Mouse (Mus musculus) layer of hippocampus, postnatal 14 days (tissue): ENCODE measurements around the gene Helz. TPM values are rescaled to one million over a fixed set of nuclear protein-coding genes. Genes with fewer than 3 reads are reported as not detected.
A peak's percentile ranks its signal among the peaks of the same experiment; 100 is the strongest.

ENCODE experiments used
- DNase-seq, 2 experiments: peaks; one replicate each; pipeline ENCODE4 v3.0.0; 2021 to 2022; ENCODE audit warnings: low spot score in 2 of 2, mixed read lengths in 1 of 2
- total RNA-seq, 2 experiments: library from RNA; stranded (reverse); gene quantifications; 2 replicates each; pipeline ENCODE4 v1.2.3; 2021

Helz gene
- total RNA-seq, 2 experiments from 2014 or later, result 36.6 to 41.4 TPM

DNA sequence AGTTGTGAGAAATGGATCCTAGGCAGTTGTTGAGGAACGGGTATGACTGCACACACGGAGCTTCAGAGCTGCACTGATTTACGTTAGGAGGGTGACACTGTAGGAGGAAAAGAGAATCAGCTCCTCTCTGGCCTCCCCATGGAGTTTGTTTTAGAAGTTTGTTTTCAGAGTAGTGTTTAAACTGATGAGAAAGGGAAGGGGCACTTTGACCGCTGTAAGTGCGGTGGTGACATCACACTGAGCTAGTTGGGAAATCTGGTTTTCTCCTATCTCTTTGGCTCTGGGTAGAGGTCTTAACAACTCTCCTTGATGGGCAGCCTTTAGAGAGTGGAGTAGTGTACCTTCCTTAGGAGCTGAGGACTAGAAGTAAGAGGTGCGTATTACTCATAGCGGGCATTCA, 58.0 kb downstream of the Helz start:
- DNase-seq, result no peak

DNA sequence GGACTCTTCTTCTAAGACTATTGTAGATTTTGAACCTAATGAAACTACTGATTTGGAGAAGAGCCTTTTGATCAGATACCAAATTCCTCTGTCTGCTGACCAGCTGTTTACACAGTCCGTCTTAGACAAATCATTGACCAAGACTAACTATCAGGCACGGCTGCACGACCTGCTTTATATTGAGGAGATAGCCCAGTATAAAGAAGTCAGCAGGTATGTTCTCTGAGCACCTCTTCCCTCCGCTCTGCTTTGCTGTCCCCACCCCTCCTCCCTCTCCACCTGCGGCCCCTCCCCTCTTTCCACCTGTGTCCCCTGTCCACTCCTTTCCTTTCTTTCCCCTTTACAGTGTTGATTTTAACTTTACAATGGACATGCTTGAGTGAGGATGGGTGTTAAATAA, 66.2 kb downstream of the Helz start:
- no peak for DNase-seq

DNA sequence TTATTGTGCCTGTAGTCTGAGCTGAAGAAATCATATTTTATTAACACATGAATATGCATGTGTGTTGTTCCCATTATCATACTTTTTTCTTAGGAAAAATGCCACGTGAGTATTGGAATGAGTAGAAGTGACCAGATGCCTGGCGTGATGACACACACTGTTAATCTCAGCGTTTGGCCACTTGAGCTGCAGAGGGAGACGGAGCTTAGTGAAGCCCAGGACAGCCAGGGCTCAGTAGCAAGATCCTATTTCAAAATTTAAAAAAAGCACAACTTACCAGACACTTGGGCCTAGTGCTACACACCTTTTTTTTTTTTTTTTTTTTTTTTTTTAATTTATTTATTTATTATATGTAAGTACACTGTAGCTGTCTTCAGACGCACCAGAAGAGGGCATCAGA, 68.0 kb downstream of the Helz start:
- no peak for DNase-seq

DNA sequence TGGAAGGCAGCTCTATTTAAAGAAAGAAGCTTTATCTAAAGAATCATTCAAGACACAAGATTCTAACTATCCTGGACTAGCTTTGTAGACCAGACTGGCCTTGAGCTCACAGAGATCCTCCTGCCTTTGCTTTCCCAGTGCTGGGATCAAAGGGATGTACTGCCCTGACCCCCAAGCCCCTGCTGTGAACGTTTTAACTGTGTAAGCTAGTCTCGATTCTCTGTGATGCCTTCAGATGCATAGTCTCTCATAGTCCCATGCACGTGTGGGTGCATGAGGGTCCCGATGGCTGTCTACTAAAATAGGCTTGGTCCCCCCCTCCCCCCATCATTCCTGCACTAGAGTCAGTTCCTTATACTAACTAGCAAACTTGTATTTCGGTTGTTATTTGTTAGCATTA, 70.2 kb downstream of the Helz start:
- no peak for DNase-seq

DNA sequence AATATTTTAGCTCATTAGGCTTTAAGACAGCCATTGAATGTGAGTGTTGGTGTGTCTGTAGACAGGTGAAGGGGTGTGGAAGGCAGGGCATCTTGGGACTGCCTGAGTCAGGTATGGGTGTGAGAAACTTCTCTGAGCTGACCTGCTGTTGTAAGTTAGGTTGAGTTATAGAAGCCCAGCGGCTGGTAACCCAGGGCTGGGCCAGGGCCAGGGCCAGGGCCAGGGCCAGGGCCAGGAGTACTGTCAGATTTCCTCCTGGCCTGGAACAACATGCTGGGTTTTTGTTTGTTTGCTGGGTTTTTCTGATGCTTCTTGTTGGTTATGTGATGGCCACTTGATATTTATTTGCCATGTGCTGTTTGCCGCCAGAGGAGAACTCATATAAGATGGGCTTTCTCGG, 76.9 kb downstream of the Helz start:
- DNase-seq, result no peak

DNA sequence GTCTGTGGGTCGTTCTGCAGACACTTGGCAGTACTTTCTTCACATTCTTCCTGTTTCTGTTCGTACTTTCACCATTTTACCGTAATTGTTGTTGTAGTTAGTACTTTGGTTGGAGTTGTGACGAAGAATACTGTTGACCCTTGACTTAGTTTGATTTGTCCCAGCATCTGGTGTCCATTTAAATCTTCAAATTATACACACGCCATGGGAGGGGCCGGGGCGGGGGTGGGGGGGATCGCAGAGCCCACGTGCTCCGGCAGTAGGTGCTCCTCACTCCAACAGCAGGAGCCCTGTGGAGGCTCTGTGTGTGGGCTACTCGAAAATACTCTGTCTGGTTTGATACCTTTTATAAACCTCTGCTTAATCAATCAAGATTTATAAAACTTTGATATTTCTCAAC, 78.0 kb downstream of the Helz start:
- no peak for DNase-seq

DNA sequence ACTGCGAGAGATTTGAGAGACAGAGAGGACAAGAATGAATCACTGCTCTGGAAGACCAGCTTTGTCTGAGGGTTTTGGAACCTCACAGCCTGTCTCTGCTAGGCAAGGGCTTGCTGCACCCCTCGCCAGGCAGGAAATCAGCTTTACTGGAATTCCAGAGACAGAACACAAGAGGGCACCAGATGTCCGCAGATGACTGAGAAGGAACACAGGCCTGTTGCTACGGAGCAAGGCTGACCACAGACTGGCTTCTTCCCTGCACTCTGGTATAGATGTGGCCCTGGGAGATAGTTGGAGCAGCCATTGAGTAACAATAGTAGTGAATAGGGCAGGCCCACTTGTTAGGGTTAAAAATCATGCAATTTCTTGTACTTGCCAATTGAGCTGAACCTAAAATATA, 81.8 kb downstream of the Helz start:
- peak; percentile 62 to 85 for DNase-seq

DNA sequence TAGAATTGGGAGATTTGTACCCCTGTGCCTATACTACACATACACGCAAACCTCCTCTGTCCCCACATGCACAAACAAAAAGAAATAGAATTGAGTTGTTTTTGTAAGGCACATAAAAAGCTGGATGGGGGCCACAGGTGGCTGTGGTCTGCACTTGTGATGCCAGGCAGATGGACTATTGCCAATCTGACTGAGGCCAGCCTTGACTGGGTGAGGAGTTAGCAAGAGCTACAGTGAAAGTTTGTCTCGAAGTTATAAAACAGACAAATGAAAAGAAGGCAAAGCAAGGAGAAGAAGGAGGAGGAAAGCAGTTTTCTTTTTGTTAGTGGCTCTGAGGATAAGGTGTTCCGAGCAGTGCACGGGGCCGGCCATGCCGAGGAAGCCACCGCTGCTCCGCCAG, 82.2 kb downstream of the Helz start:
- DNase-seq, result peak in 1 of 2 experiments; percentile 31

DNA sequence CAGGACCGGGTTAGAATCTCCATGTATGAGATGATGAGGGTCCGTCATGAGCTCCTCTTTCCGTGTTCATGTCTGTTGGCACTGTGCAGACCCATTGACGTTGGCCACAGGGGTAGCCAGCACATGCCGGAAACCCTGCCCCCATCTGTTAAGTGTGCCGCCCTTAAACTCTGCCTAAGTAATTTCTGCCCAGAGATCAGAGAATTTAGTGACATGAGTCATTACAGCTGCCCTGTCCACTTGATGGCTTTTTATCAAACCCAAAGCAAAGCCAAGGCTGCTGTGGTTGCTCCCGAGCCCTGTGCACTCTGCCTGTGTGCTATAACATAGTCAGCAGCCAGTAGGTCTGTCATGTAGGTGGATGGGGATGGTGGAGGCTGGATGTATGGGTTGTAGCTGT, 83.4 kb downstream of the Helz start:
- DNase-seq, result no peak

DNA sequence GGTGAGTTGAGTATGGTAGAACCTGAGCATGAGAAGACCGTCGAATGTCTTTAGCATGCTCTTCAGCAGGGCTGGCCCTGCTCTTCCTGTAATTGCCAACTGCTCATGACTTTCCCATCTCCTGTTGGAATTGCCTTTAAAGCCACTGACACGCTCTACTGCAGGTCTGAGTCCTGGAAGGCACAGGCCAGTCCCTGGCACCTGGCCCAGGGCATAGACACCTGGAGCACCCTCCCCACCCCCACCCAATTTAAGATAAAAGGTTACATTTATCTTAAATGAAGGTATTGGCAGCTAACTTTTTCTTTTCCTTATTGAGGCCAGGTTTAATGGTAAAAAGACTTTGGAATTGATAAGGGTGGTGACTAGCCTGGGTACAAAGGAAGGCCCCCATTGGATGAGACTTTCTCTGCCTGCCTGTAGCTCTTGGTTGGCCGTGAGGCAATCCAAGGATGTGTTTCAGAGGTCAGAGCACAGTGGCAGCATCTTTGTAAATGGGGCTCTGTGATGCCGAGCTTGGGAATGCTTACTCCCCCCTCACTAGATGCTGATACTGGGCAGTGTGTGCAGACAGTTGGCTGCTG, 85.9 kb downstream of the Helz start:
- DNase-seq, result no peak

DNA sequence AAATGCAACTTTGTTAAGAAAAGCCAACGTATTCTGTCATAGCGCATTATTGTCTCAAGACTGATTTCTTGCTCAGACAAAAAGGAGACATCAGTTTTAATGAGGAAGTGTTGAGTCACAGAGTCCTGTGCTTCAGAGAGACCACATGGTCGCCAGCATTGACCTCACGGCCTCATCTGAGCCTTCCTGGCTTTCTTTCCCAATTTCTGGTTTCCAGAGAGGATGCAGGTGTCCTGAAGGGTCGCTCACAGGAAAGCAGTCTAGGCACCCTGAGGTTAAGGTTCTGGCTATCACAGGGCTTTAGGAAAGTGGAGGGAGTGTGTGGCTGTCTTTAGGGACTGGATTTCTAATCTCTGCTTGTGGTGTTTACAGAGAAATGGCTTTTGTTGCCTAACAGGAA, 90.4 kb downstream of the Helz start:
- no peak for DNase-seq

DNA sequence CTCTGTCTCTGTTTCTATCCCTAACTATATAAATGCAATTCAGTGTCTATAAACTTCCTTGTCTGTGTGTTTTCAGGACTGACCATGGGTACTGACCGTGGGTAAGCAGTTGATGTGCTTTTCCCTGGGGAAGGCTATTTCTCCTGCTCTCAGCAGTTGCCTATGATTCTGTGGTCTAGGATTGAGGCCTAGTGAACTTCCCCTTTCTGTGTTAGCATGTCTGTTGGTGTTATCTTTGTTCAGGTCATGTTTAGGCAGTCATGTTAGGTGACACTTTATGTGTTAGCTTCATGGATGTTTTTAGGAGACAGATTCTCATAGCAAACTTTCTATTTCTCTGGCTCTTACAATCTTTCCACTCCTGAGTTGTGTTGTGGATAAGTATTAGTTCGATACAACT, 91.9 kb downstream of the Helz start:
- DNase-seq, result no peak

DNA sequence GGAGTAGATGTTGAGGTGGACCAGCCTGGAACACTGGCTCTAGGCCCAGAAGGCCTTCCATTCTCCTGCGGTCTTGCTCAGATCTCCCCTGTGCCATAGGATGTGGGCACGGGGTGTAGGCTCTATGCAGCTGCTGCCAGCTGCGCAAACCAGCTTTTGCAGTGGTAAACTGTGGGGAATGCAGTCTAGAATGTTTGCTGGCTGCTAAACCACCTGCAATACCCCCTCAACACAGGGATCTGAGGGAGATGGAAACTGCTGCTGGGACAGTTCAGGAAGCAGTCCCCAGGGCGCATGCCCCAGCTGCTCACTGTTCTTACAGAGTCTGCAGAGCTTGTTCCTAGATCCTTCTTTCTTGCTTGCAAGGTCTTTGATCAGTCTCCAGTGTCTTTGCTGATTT, 96.7 kb downstream of the Helz start:
- DNase-seq, result no peak

DNA sequence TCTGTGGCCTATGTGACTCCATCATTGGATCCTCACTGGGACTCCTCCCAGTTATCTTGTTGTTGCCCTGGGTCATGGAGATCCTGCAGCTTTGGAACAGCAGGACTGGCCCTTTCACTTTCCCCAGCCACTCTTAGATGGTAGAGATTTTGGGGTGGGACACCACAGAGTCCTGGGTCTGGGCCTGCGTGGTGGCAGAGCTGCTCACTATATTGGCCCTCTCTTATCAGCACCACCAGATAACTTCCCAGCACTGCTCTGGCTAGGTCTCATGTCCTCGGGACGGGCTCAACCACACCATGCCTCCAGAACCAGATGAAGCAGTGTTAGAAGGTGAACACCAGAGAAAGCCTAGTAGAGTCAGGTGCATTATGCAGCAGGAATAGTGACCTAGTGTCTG, 99.6 kb downstream of the Helz start:
- DNase-seq, result no peak

DNA sequence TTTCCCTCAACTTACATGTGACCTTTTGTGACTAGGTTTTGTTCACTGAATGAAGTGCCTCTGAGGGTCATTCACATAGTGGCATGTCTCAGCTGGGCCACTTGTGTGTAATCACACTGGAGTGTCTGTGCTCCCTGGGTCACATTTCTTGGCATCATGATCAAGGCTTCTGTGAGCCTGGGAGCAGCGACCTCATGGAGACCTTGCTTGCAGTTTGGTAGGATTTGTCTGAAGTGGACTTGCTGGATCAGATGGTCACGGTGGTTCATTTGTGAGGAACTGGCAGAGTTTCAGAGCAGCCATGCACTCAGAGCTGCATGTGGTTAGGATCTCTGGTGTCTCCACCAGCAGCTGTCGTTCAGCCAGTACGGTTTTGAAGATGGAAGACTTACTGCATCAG, 100.9 kb downstream of the Helz start:
- DNase-seq, result no peak

DNA sequence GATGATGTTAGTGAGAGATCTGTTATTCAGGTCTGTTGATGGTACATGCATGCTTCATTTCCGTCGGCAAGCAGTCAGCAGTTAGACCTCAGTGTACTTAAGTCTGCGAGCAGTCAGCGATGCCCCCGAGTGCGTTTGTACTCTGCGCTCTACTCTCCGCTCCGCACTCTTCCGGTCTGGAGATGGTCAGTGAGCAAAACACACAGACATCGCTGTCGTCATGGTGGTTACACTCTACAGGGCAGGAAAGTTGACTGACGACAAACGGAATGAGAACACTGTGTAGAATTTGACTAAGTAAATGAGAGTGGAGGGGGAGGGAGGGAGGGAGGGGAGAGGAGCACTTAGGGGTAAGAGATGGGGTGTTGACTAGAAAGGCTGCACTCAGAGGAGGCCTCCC, 101.7 kb downstream of the Helz start:
- no peak for DNase-seq

DNA sequence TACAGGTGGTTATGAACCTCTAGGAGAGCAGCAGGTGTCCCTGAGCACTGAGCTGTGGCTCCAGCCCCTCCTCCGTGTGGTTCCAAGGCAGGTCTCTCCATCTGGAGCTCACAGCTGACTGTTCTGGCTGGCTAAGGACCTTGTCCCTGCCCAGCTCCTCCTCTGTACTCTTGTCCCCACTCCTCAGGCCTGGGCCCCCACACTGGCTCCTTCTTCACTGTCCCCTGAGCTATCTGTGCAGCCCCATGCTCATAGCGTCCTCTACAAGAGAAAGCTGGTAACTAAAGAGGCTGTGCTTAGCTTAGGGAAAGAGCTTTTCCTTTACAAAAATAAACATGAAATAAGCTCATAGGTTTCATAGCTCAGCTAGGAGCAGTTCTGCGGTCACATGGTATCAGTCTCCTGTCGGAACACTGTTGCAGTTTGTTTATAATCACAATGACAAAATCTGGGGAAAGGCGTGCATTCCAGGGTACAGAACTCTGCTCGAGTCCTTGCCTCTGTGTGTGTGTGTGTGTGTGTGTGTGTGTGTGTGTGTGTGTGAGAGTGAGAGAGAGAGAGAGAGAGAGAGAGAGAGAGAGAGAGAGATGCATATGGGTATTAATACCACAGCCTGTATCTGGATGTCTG, 102.8 kb downstream of the Helz start:
- DNase-seq, result no peak

DNA sequence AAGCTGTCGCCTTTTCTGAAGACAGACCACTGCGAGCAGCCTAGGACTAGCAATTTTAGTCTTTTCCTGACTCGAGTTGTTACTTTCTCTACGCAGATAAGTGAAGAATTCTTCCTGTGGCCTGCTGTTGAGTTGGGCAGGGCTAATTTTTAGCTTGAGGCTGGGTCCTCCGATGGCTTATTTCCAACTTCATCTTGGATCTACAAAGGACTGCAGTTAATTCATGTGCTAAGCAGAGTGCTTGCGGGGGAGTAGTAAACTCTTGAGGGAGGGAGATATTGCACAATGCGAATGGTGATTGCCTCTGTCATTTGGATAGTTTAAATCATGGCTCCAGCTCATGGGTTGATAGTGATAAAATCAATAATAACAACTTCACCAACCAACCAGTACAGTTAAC, 103.7 kb downstream of the Helz start:
- no peak for DNase-seq

DNA sequence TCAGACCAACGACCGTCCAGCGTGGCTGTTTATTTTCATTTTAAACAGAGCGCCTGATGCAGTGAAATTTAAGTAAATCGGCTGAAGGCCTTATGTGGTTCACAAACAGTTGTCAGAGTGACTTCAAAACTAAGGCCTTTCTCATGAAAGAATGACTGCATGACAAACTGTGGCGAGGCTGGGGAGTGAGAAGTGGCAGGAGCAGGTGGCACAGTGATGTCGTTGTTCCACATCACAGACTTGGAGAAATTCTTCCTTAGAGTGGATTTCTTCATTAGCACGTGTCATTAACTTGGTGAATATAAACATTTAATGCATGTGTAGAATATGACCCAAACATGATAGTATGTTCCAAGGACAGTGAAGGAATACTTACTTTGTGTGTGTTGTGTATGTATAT, 104.4 kb downstream of the Helz start:
- no peak for DNase-seq

DNA sequence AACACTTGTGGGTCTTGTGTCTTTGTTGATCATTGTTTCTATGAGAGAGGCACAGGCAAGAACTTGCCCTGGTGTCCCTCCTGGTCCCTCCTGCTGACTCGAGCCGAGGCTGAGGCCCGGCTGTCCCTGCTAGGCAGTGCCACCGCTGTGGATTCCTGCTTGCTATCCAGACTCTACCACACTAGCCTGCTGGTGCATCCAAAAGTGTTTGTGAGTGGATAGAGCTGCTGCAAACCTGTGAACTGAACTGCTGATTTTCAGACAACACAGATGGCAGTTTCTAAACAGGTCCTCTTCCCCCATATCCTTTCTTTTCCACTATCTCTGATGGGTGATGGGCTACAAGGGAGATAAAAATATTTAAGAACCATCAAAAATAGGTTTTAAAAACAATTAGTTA, 107.8 kb downstream of the Helz start:
- DNase-seq, result no peak

DNA sequence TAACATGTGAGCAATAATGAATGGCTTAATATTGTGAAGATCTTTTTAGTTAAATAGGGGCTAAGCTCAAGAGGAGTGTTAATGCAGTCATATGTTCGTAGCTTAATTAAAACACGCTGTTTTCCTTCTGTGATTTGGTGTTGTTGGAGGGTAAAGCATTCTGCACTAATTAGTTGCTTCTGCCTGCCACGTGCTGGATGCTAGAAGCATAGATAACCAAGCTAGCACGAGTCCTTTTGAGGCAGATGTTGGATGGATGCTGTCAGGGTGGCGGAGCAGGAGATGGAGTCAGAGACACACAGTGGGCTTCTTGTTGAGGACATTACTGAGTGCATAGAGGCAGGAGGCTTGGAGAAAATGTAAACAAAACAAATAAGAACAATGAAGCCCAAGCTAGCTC, 109.4 kb downstream of the Helz start:
- DNase-seq, result no peak

DNA sequence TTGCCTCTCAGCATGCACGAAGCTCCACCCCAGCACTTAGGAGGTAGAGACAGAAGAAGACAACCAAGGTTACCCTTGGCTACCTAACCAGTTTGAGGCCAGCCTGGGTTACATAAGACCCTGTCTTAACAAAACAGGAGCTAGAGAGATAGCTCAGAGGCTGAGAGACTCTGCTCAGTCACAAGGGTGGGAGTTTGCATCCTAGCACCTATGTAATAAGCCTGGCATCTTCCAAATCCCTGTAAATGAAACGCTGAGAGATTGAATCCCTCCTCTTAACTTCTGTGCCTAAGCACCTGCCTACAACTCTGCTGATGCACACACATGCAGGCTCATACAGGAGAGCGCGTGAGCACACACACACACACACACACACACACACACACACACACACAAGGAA, 112.7 kb downstream of the Helz start:
- DNase-seq, result no peak

DNA sequence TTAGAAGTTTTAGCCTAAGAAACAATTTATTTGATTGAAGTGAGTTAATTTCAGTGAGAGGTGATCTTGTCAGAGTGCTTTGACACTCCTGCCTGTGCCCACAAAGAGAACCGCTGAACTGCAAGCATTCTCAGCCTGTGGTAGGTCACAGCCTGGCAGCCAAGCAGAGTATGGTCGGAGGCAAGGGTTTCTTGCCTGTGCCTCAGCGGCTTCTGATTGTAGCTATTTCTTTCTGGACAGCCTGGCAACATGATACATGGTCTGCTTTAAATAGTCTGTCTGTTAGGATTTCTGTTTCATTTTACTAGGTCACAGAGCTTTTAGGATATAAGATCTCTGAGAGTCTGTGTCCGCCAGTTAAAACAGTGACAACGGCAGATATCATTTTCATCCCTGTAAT, 114.9 kb downstream of the Helz start:
- no peak for DNase-seq

DNA sequence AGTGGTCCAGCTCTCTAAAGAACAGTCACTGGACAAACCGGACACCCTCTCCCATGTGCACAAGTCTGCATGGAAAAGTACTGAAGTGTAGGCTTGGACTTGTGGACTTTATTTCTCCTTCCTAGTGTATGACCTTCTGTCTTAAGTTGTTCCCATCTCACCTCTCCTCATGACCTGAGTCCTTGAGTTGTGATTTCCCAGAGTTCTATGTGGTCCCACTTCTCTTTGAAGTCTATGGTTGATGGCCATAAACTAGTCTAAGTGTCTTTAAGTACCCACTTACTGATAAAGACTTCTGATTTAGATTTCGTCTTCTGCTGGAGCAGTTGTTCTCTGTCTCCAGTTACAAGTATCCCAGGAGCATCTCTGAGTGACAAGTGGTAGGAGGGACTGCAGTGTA, 119.8 kb downstream of the Helz start:
- DNase-seq, result no peak
